In genomic region chr10:77561508-77561907, GRCm38 (mm10) we compare ENCODE assay signal across 28 mouse cellular contexts. TPM values are rescaled to one million over a fixed set of nuclear protein-coding genes. Genes with fewer than 3 reads are reported as not detected.
A peak's percentile ranks its signal among the peaks of the same experiment; 100 is the strongest.
DNase-seq lines count a peak whose midpoint lies in the region; ATAC-seq and TF ChIP-seq lines count a peak whose summit lies in the region.
"Had no signal": no experiment of that assay in that cellular context is flagged by ENCODE, and none has a peak within 500 bp of the region (broad histone marks: within the 10 kb centered on the region; RNA-seq: fewer than 3 reads in every experiment).

No protein-coding gene starts in this region.

- WGBS in liver, embryonic 11.5 days: 47% methylated on average over 2 of the region's 2 CpGs
- 44% methylated on average over 2 of the region's 2 CpGs for WGBS in liver, embryonic 16.5 days (ENCODE audit: insufficient replicate concordance)

- H3K4me3 ChIP-seq in MEL (ENCODE audit: control insufficient read depth in 1 of 2, insufficient read depth in 1 of 2, low read depth in 2 of 2, low read length in 2 of 2): no peak overlapping the region
- no peak overlapping the region for H3K4me3 ChIP-seq in liver, embryonic 11.5 days (ENCODE audit: low read depth, low read length)
- H3K4me3 ChIP-seq in liver, embryonic 16.5 days (ENCODE audit: low read depth, low read length): no peak overlapping the region
- H3K4me3 ChIP-seq: heart, embryonic 15.5 days; intestine, embryonic 15.5 days; layer of hippocampus, adult 2 months; midbrain, embryonic 13.5 days; neural tube, embryonic 13.5 days had no signal

- TF ChIP-seq RAD21 in MEL (IDR thresholded peaks at IDR 0.05; ENCODE audit: low read depth, low read length): no peak

- peak; percentile 36 for DNase-seq in CD4-positive, CD25-positive, alpha-beta regulatory T cell, adult 2 months (ENCODE audit: low read depth, low spot score)
- peak; percentile 72 for DNase-seq in MEL (ENCODE audit: low read depth, low spot score)
- no peak for DNase-seq in liver, embryonic 11.5 days (ENCODE audit: low spot score)
- no peak for DNase-seq in urinary bladder, postnatal 25 days (ENCODE audit: low spot score)
- DNase-seq in urinary bladder, postnatal 4 days (ENCODE audit: low spot score in 2 of 2): no peak
- DNase-seq in gastrocnemius, adult 8-10 months (ENCODE audit: low spot score in 2 of 2): no peak
- DNase-seq: adrenal gland, postnatal 10 days; cerebellum, adult 11 months; cerebellum, adult 9-10 months; cerebellum, postnatal 36 days; gastrocnemius, postnatal 10 days; kidney, adult 2 months; kidney, postnatal 36 days; left cerebral cortex, postnatal 4 days; lung, embryonic 14.5 days; lung, postnatal 14 days; right cerebral cortex, postnatal 4 days had no signal

- TF ChIP-seq CTCF in MEL (IDR thresholded peaks at IDR 0.05 in 2 of 3, conservative IDR thresholded peaks at IDR 0.05 in 1 of 3; ENCODE audit: control insufficient read depth in 1 of 3, insufficient read depth in 1 of 3, low read depth in 2 of 3, low read length in 3 of 3, poor library complexity in 1 of 3, severe bottlenecking in 1 of 3): no peak

- H3K4me2 ChIP-seq in liver, embryonic 11.5 days: no peak overlapping the region
- no peak overlapping the region for H3K4me2 ChIP-seq in liver, embryonic 16.5 days (ENCODE audit: low read depth, low read length)
- H3K4me2 ChIP-seq: heart, embryonic 15.5 days; intestine, embryonic 15.5 days; lung, embryonic 14.5 days; midbrain, embryonic 13.5 days; neural tube, embryonic 13.5 days had no signal

- no peak; a peak in 1 of 4 replicates for TF ChIP-seq POLR2A in MEL (IDR thresholded peaks at IDR 0.05; ENCODE audit: control insufficient read depth in 1 of 2, insufficient read depth in 1 of 2, low read depth in 1 of 2, low read length in 2 of 2, poor library complexity in 1 of 2)

- H3K9me3 ChIP-seq in MEL (replicated peaks; ENCODE audit: insufficient read depth, low read length): no peaks in the 10 kb centered on the region
- no peaks in the 10 kb centered on the region for H3K9me3 ChIP-seq in liver, embryonic 11.5 days (ENCODE audit: control insufficient read depth, low read length)
- no peaks in the 10 kb centered on the region for H3K9me3 ChIP-seq in liver, embryonic 16.5 days (replicated peaks; ENCODE audit: control insufficient read depth, low read length)
- H3K9me3 ChIP-seq: heart, embryonic 15.5 days; intestine, embryonic 15.5 days; midbrain, embryonic 13.5 days; neural tube, embryonic 13.5 days had no signal

- TF ChIP-seq EP300 in MEL (IDR thresholded peaks at IDR 0.05; ENCODE audit: low read depth in 1 of 2, low read length in 2 of 2): 0 out of 4 replicates have a peak, but pooled peaks of 1 of the 2 experiments have one; percentile 20

- H3K27ac ChIP-seq in MEL (ENCODE audit: control insufficient read depth, low read depth, low read length): peak overlapping the region; percentile 4; the same call in 1 of the 2 replicates
- peak overlapping the region; percentile 48; the same call in 1 of the 2 replicates for H3K27ac ChIP-seq in liver, embryonic 11.5 days (ENCODE audit: low read depth, low read length)
- no peak overlapping the region for H3K27ac ChIP-seq in liver, embryonic 16.5 days (ENCODE audit: low read length)
- H3K27ac ChIP-seq: heart, embryonic 15.5 days; intestine, embryonic 15.5 days; layer of hippocampus, adult 2 months; midbrain, embryonic 13.5 days; neural tube, embryonic 13.5 days had no signal

- no peaks in the 10 kb centered on the region for H3K79me2 ChIP-seq in MEL (ENCODE audit: control insufficient read depth, insufficient read depth, low read length, poor library complexity)

- H3K27me3 ChIP-seq in MEL (ENCODE audit: control insufficient read depth in 1 of 2, insufficient read depth in 2 of 2, low read length in 2 of 2): no peaks in the 10 kb centered on the region
- H3K27me3 ChIP-seq in liver, embryonic 11.5 days (replicated peaks; ENCODE audit: control insufficient read depth, insufficient read depth, low read length): no peaks in the 10 kb centered on the region
- no peaks in the 10 kb centered on the region for H3K27me3 ChIP-seq in liver, embryonic 16.5 days (ENCODE audit: control insufficient read depth, insufficient read depth, low read depth, low read length)
- H3K27me3 ChIP-seq: heart, embryonic 15.5 days; intestine, embryonic 15.5 days; midbrain, embryonic 13.5 days; neural tube, embryonic 13.5 days had no signal

- H3K9ac ChIP-seq in MEL (ENCODE audit: control insufficient read depth, low read depth, low read length, poor library complexity, severe bottlenecking): no peak overlapping the region
- no peak overlapping the region for H3K9ac ChIP-seq in liver, embryonic 11.5 days (ENCODE audit: low read depth, low read length)
- no peak overlapping the region for H3K9ac ChIP-seq in liver, embryonic 16.5 days (ENCODE audit: low read depth, low read length)
- H3K9ac ChIP-seq: heart, embryonic 15.5 days; intestine, embryonic 15.5 days; lung, embryonic 14.5 days; midbrain, embryonic 13.5 days; neural tube, embryonic 13.5 days had no signal

- peaks cover 7 to 24% of the 10 kb centered on the region in 2 experiments for H3K36me3 ChIP-seq in MEL (ENCODE audit: control insufficient read depth in 1 of 2, insufficient read depth in 2 of 2, low read length in 2 of 2)
- no peaks in the 10 kb centered on the region for H3K36me3 ChIP-seq in liver, embryonic 11.5 days (ENCODE audit: control insufficient read depth, insufficient read depth, low read length)
- no peaks in the 10 kb centered on the region for H3K36me3 ChIP-seq in liver, embryonic 16.5 days (ENCODE audit: control insufficient read depth, insufficient read depth)
- H3K36me3 ChIP-seq: heart, embryonic 15.5 days; intestine, embryonic 15.5 days; midbrain, embryonic 13.5 days; neural tube, embryonic 13.5 days had no signal

- no peak for ATAC-seq in CD4-positive, CD25-positive, alpha-beta regulatory T cell, adult 4 months
- ATAC-seq in liver, embryonic 11.5 days (replicated peaks; ENCODE audit: low FRiP score): peak; percentile 71
- 0 out of 2 replicates have a peak, but pooled peaks have one; percentile 31 for ATAC-seq in liver, embryonic 16.5 days (ENCODE audit: low read depth)
- ATAC-seq: forebrain, embryonic 14.5 days; hindbrain, embryonic 16.5 days; intestine, embryonic 15.5 days; midbrain, embryonic 13.5 days had no signal

- H3K4me1 ChIP-seq in MEL (ENCODE audit: control insufficient read depth in 1 of 2, insufficient read depth in 2 of 2, low read length in 2 of 2): peaks cover 20 to 42% of the 10 kb centered on the region in 2 experiments
- peaks cover 10% of the 10 kb centered on the region for H3K4me1 ChIP-seq in liver, embryonic 11.5 days (replicated peaks; ENCODE audit: control insufficient read depth, insufficient read depth, low read length)
- peaks cover 7% of the 10 kb centered on the region for H3K4me1 ChIP-seq in liver, embryonic 16.5 days (ENCODE audit: control insufficient read depth, low read depth, low read length)
- H3K4me1 ChIP-seq: heart, embryonic 15.5 days; intestine, embryonic 15.5 days; midbrain, embryonic 13.5 days; neural tube, embryonic 13.5 days had no signal

RNA-seq across cellular contexts. Expression of gene Pttg1ip, which starts 20.0 kb away (rescaled TPM):
- polyA plus RNA-seq in CD4-positive, CD25-positive, alpha-beta regulatory T cell, adult 4 months (2017; shearing (Covaris generic)): 100 to 1,000 TPM; 107 to 179 TPM
- total RNA-seq in MEL (2012; rRNA removed): 41.1 and 50.4 TPM in 2 replicates
- 10 to 100 TPM in 1 of 2 experiments, not detected in 1; 53.1 TPM for polyA plus RNA-seq in MEL (2012; ENCODE audit: insufficient read depth in 1 of 2, insufficient read length in 2 of 2, low read depth in 1 of 2, low replicate concordance in 2 of 2, missing spikeins in 1 of 2)
- polyA plus RNA-seq in liver, embryonic 11.5 days (2014; fragmentation: Nextera tagmentation; extraction: Ambion mirVana): 94.0 and 99.7 TPM in 2 replicates
- polyA plus RNA-seq in liver, embryonic 16.5 days (2015; fragmentation: Nextera tagmentation; extraction: Ambion mirVana): 87.3 and 94.5 TPM in 2 replicates
- total RNA-seq in gastrocnemius, adult 8-10 months (2022): 10 to 100 TPM; 15.4 to 30.1 (median 25.8) TPM

RNA-seq across cellular contexts. Expression of gene Itgb2, which starts 31.5 kb away (rescaled TPM):
- polyA plus RNA-seq in CD4-positive, CD25-positive, alpha-beta regulatory T cell, adult 4 months (2017; shearing (Covaris generic)): 100 to 1,000 TPM; 449 to 774 TPM
- 36.7 and 36.9 TPM in 2 replicates for total RNA-seq in MEL (2012; rRNA removed)
- 10 to 100 TPM in 1 of 2 experiments, not detected in 1; 45.8 TPM for polyA plus RNA-seq in MEL (2012; ENCODE audit: insufficient read depth in 1 of 2, insufficient read length in 2 of 2, low read depth in 1 of 2, low replicate concordance in 2 of 2, missing spikeins in 1 of 2)
- 18.6 and 19.1 TPM in 2 replicates for polyA plus RNA-seq in liver, embryonic 11.5 days (2014; fragmentation: Nextera tagmentation; extraction: Ambion mirVana)
- 18.2 and 20.6 TPM in 2 replicates for polyA plus RNA-seq in liver, embryonic 16.5 days (2015; fragmentation: Nextera tagmentation; extraction: Ambion mirVana)
- under 1 TPM; 0.48 to 0.99 (median 0.88) TPM for total RNA-seq in gastrocnemius, adult 8-10 months (2022)

RNA-seq across cellular contexts. Expression of gene Sumo3, which starts 44.4 kb away (rescaled TPM):
- 100 to 1,000 TPM in 1 of 2 experiments, 10 to 100 TPM in 1; 96.6 to 109 TPM for polyA plus RNA-seq in CD4-positive, CD25-positive, alpha-beta regulatory T cell, adult 4 months (2017; shearing (Covaris generic))
- 145 and 151 TPM in 2 replicates for total RNA-seq in MEL (2012; rRNA removed)
- 100 to 1,000 TPM in 1 of 2 experiments, not detected in 1; 342 TPM for polyA plus RNA-seq in MEL (2012; ENCODE audit: insufficient read depth in 1 of 2, insufficient read length in 2 of 2, low read depth in 1 of 2, low replicate concordance in 2 of 2, missing spikeins in 1 of 2)
- 249 and 271 TPM in 2 replicates for polyA plus RNA-seq in liver, embryonic 11.5 days (2014; fragmentation: Nextera tagmentation; extraction: Ambion mirVana)
- 82.3 and 92.2 TPM in 2 replicates for polyA plus RNA-seq in liver, embryonic 16.5 days (2015; fragmentation: Nextera tagmentation; extraction: Ambion mirVana)
- 10 to 100 TPM; 38.7 to 59.9 (median 41.6) TPM for total RNA-seq in gastrocnemius, adult 8-10 months (2022)

RNA-seq across cellular contexts. Expression of gene Gm49325, which starts 44.5 kb away (rescaled TPM):
- polyA plus RNA-seq in CD4-positive, CD25-positive, alpha-beta regulatory T cell, adult 4 months (2017; shearing (Covaris generic)): 1 to 10 TPM in 1 of 2 experiments, not detected in 1; 3.0 TPM
- total RNA-seq in MEL (2012; rRNA removed): 3.5 and 3.7 TPM in 2 replicates
- 1 to 10 TPM in 1 of 2 experiments, not detected in 1; 1.0 TPM for polyA plus RNA-seq in MEL (2012; ENCODE audit: insufficient read depth in 1 of 2, insufficient read length in 2 of 2, low read depth in 1 of 2, low replicate concordance in 2 of 2, missing spikeins in 1 of 2)
- 1.8 and 4.5 TPM in 2 replicates for polyA plus RNA-seq in liver, embryonic 11.5 days (2014; fragmentation: Nextera tagmentation; extraction: Ambion mirVana)
- 0.61 TPM in 1 of 2 replicates, not detected in the other for polyA plus RNA-seq in liver, embryonic 16.5 days (2015; fragmentation: Nextera tagmentation; extraction: Ambion mirVana)
- 10 to 100 TPM in 2 of 4 experiments, 1 to 10 TPM in 2; 5.7 to 18.3 (median 11.6) TPM for total RNA-seq in gastrocnemius, adult 8-10 months (2022)
- polyA plus RNA-seq: gonadal fat pad, adult 2 months; hindbrain, embryonic 11.5 days; hindbrain, embryonic 16.5 days; kidney, adult 2 months had no signal

RNA-seq across cellular contexts. Expression of gene Fam207a, which starts 45.9 kb away (rescaled TPM):
- 10 to 100 TPM; 11.8 to 14.3 TPM for polyA plus RNA-seq in CD4-positive, CD25-positive, alpha-beta regulatory T cell, adult 4 months (2017; shearing (Covaris generic))
- total RNA-seq in MEL (2012; rRNA removed): 54.9 and 70.6 TPM in 2 replicates
- 10 to 100 TPM in 1 of 2 experiments, not detected in 1; 74.0 TPM for polyA plus RNA-seq in MEL (2012; ENCODE audit: insufficient read depth in 1 of 2, insufficient read length in 2 of 2, low read depth in 1 of 2, low replicate concordance in 2 of 2, missing spikeins in 1 of 2)
- polyA plus RNA-seq in liver, embryonic 11.5 days (2014; fragmentation: Nextera tagmentation; extraction: Ambion mirVana): 42.6 and 47.4 TPM in 2 replicates
- polyA plus RNA-seq in liver, embryonic 16.5 days (2015; fragmentation: Nextera tagmentation; extraction: Ambion mirVana): 12.1 and 13.8 TPM in 2 replicates
- total RNA-seq in gastrocnemius, adult 8-10 months (2022): 1 to 10 TPM; 4.4 to 7.3 (median 5.9) TPM

Comparison
In these comparisons a context has a peak if more than half of its experiments do, and no peak if none do; other contexts are left out.
1. DNase-seq: peak in CD4-positive, CD25-positive, alpha-beta regulatory T cell, adult 2 months (single experiment) and MEL (single experiment); none in liver, embryonic 11.5 days (single experiment), urinary bladder, postnatal 25 days (single experiment), urinary bladder, postnatal 4 days (0 of 2) and gastrocnemius, adult 8-10 months (0 of 2).
2. RNA of gene Itgb2, which starts 31.5 kb away (polyA plus RNA-seq): 449 to 774 TPM in CD4-positive, CD25-positive, alpha-beta regulatory T cell, adult 4 months; 45.8 TPM in MEL, 18.2 to 20.6 TPM in liver, embryonic 16.5 days and 18.6 to 19.1 TPM in liver, embryonic 11.5 days; every median in the first group is over 4 times any median in the second.